Mouse (Mus musculus): ENCODE results near the gene Dmgdh. TPM values are rescaled to one million over a fixed set of nuclear protein-coding genes. Genes with fewer than 3 reads are reported as not detected.

Dmgdh gene
- polyA plus RNA-seq, 1 experiment from 2014 or later, result 0.09 TPM

GRCm38 (mm10) chr13:93653382-93653781 is 20.9 kb upstream of the Dmgdh start:
- Histone ChIP-seq H3K9me3 (replicated peaks; ENCODE audit: control insufficient read depth, low read length, poor library complexity, severe bottlenecking) (no peaks in the 10 kb centered on the region), H3K27ac (ENCODE audit: low read length) (no peak overlapping the region), H3K9ac (ENCODE audit: low read depth, low read length) (no peak overlapping the region), H3K36me3 (ENCODE audit: control insufficient read depth, insufficient read depth, low read length) (no peaks in the 10 kb centered on the region), H3K4me2 (ENCODE audit: low read length) (no peak overlapping the region), H3K4me1 (ENCODE audit: control insufficient read depth, insufficient read depth, low read length) (no peaks in the 10 kb centered on the region), H3K27me3 (ENCODE audit: control insufficient read depth, insufficient read depth, low read depth, low read length) (no peaks in the 10 kb centered on the region), H3K4me3 (ENCODE audit: low read depth, low read length) (no peak overlapping the region)
- ATAC-seq, result no peak
- 92% methylated on average over 6 of the region's 6 CpGs for WGBS

- Histone ChIP-seq H3K27me3 (ENCODE audit: control insufficient read depth, insufficient read depth, low read depth, low read length) (no peaks in the 10 kb centered on the region), H3K9ac (ENCODE audit: low read depth, low read length) (no peak overlapping the region), H3K4me3 (ENCODE audit: low read depth, low read length) (no peak overlapping the region), H3K9me3 (replicated peaks; ENCODE audit: control insufficient read depth, low read length, poor library complexity, severe bottlenecking) (no peaks in the 10 kb centered on the region), H3K4me1 (ENCODE audit: control insufficient read depth, insufficient read depth, low read length) (no peaks in the 10 kb centered on the region), H3K4me2 (ENCODE audit: low read length) (no peak overlapping the region), H3K36me3 (ENCODE audit: control insufficient read depth, insufficient read depth, low read length) (no peaks in the 10 kb centered on the region), H3K27ac (ENCODE audit: low read length) (no peak overlapping the region)
- 76% methylated on average over 5 of the region's 5 CpGs for WGBS
- ATAC-seq, result no peak
These were observed 16.3 kb upstream of the Dmgdh start for GRCm38 (mm10) chr13:93657941-93658340.

GRCm38 (mm10) chr13:93667586-93667985 is 6.6 kb upstream of the Dmgdh start:
- WGBS, result 91% methylated on average over 4 of the region's 4 CpGs
- Histone ChIP-seq H3K4me2 (ENCODE audit: low read length) (no peak overlapping the region), H3K27ac (ENCODE audit: low read length) (no peak overlapping the region), H3K4me1 (ENCODE audit: control insufficient read depth, insufficient read depth, low read length) (no peaks in the 10 kb centered on the region), H3K9me3 (replicated peaks; ENCODE audit: control insufficient read depth, low read length, poor library complexity, severe bottlenecking) (0 out of 2 replicates have a peak, but pooled peaks cover 2% of the 10 kb centered on the region), H3K9ac (ENCODE audit: low read depth, low read length) (no peak overlapping the region), H3K4me3 (ENCODE audit: low read depth, low read length) (no peak overlapping the region), H3K36me3 (ENCODE audit: control insufficient read depth, insufficient read depth, low read length) (no peaks in the 10 kb centered on the region), H3K27me3 (ENCODE audit: control insufficient read depth, insufficient read depth, low read depth, low read length) (no peaks in the 10 kb centered on the region)
- no peak for ATAC-seq

DNA sequence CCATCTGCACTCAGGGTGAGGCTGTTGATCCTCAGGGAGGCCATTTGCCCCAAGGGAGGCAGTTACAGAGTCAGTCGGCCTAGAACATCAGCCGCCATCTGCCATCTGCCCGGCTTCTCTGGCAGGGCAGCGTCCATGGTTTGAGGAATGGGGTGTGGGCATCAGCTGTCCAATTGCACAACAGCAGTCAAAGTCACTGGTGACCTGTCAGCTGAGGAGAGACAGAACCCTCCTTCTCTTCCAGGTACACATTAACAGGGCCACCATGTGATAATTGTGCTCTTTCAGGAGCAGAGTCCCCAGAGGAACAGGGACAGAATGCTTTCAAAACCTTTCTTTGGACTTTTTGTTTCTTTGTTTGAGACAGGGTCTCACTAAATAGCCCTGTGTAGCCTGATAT is 1.9 kb upstream of the Dmgdh start:
- no peaks in the 10 kb centered on the region for H3K4me1 ChIP-seq (ENCODE audit: control insufficient read depth, insufficient read depth, low read length)
- H3K4me3 ChIP-seq (ENCODE audit: low read depth, low read length), result no peak overlapping the region
- H3K27me3 ChIP-seq (ENCODE audit: control insufficient read depth, insufficient read depth, low read depth, low read length), result no peaks in the 10 kb centered on the region
- H3K36me3 ChIP-seq (ENCODE audit: control insufficient read depth, insufficient read depth, low read length), result no peaks in the 10 kb centered on the region
- H3K9ac ChIP-seq (ENCODE audit: low read depth, low read length), result no peak overlapping the region
- no peak overlapping the region for H3K27ac ChIP-seq (ENCODE audit: low read length)
- ATAC-seq, result no peak
- WGBS, result 94% methylated on average over 4 of the region's 4 CpGs
- 0 out of 2 replicates have a peak, but pooled peaks cover 2% of the 10 kb centered on the region for H3K9me3 ChIP-seq (replicated peaks; ENCODE audit: control insufficient read depth, low read length, poor library complexity, severe bottlenecking)
- H3K4me2 ChIP-seq (ENCODE audit: low read length), result no peak overlapping the region

- Histone ChIP-seq H3K36me3 (ENCODE audit: control insufficient read depth, insufficient read depth, low read length) (no peaks in the 10 kb centered on the region), H3K4me1 (ENCODE audit: control insufficient read depth, insufficient read depth, low read length) (no peaks in the 10 kb centered on the region), H3K27ac (ENCODE audit: low read length) (no peak overlapping the region), H3K27me3 (ENCODE audit: control insufficient read depth, insufficient read depth, low read depth, low read length) (no peaks in the 10 kb centered on the region), H3K9me3 (replicated peaks; ENCODE audit: control insufficient read depth, low read length, poor library complexity, severe bottlenecking) (0 out of 2 replicates have a peak, but pooled peaks cover 2% of the 10 kb centered on the region), H3K4me2 (ENCODE audit: low read length) (no peak overlapping the region), H3K9ac (ENCODE audit: low read depth, low read length) (no peak overlapping the region), H3K4me3 (ENCODE audit: low read depth, low read length) (no peak overlapping the region)
- no peak for ATAC-seq
- 92% methylated on average over 2 of the region's 2 CpGs for WGBS
These were observed 937 bp upstream of the Dmgdh start for GRCm38 (mm10) chr13:93673296-93673695.

DNA sequence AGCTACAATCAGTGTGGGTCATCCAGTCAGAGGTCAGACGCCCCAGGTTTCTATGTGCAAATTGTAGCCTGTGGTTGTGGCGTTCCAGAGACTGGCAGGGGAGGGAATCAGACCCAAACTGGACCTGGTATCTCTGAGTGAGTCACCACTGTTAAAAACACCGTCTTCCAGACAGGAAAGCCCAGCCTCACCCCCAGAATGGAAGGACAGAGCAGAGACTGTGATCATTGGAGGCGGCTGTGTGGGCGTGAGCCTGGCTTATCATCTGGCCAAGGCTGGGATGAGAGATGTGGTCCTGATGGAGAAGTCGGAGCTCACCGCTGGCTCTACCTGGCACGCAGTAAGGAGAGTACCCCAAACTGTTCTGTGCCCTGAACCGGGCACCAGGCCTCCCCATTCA is 2.6 kb downstream of the Dmgdh start:
- Histone ChIP-seq H3K4me2 (ENCODE audit: low read length) (no peak overlapping the region), H3K9ac (ENCODE audit: low read depth, low read length) (no peak overlapping the region), H3K27ac (ENCODE audit: low read length) (no peak overlapping the region), H3K9me3 (replicated peaks; ENCODE audit: control insufficient read depth, low read length, poor library complexity, severe bottlenecking) (no peaks in the 10 kb centered on the region), H3K4me3 (ENCODE audit: low read depth, low read length) (no peak overlapping the region), H3K27me3 (ENCODE audit: control insufficient read depth, insufficient read depth, low read depth, low read length) (no peaks in the 10 kb centered on the region), H3K36me3 (ENCODE audit: control insufficient read depth, insufficient read depth, low read length) (no peaks in the 10 kb centered on the region), H3K4me1 (ENCODE audit: control insufficient read depth, insufficient read depth, low read length) (no peaks in the 10 kb centered on the region)
- no peak for ATAC-seq
- 79% methylated on average over 9 of the region's 9 CpGs for WGBS

GRCm38 (mm10) chr13:93683336-93683735 is 9.1 kb downstream of the Dmgdh start:
- Histone ChIP-seq H3K36me3 (ENCODE audit: control insufficient read depth, insufficient read depth, low read length) (no peaks in the 10 kb centered on the region), H3K9me3 (replicated peaks; ENCODE audit: control insufficient read depth, low read length, poor library complexity, severe bottlenecking) (no peaks in the 10 kb centered on the region), H3K9ac (ENCODE audit: low read depth, low read length) (no peak overlapping the region), H3K4me3 (ENCODE audit: low read depth, low read length) (no peak overlapping the region), H3K4me2 (ENCODE audit: low read length) (no peak overlapping the region), H3K4me1 (ENCODE audit: control insufficient read depth, insufficient read depth, low read length) (no peaks in the 10 kb centered on the region), H3K27me3 (ENCODE audit: control insufficient read depth, insufficient read depth, low read depth, low read length) (no peaks in the 10 kb centered on the region), H3K27ac (ENCODE audit: low read length) (no peak overlapping the region)
- ATAC-seq, result no peak

DNA sequence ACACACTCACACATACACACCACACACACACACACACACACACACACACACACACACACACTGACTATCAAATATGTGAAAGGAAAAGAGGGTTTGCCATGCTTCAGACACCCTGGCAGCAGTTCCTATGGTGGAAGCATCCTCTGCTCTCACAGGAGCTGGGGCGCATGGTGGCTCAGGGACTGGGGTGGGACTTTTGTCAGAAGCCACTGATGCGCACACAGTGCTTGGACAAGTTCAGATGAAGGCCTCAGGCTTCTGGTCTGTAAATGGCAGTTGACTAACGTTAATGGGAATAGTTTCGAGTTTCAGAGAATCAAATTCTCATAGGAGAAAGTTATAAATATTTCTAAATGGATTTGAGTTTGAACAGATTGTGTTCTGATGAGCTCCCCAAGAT is 11.0 kb downstream of the Dmgdh start:
- ATAC-seq, result no peak
- Histone ChIP-seq H3K27ac (ENCODE audit: low read length) (no peak overlapping the region), H3K36me3 (ENCODE audit: control insufficient read depth, insufficient read depth, low read length) (no peaks in the 10 kb centered on the region), H3K9me3 (replicated peaks; ENCODE audit: control insufficient read depth, low read length, poor library complexity, severe bottlenecking) (no peaks in the 10 kb centered on the region), H3K27me3 (ENCODE audit: control insufficient read depth, insufficient read depth, low read depth, low read length) (no peaks in the 10 kb centered on the region), H3K4me2 (ENCODE audit: low read length) (no peak overlapping the region), H3K4me3 (ENCODE audit: low read depth, low read length) (no peak overlapping the region), H3K4me1 (ENCODE audit: control insufficient read depth, insufficient read depth, low read length) (no peaks in the 10 kb centered on the region), H3K9ac (ENCODE audit: low read depth, low read length) (no peak overlapping the region)
- WGBS, result 56% methylated on average over 4 of the region's 4 CpGs

DNA sequence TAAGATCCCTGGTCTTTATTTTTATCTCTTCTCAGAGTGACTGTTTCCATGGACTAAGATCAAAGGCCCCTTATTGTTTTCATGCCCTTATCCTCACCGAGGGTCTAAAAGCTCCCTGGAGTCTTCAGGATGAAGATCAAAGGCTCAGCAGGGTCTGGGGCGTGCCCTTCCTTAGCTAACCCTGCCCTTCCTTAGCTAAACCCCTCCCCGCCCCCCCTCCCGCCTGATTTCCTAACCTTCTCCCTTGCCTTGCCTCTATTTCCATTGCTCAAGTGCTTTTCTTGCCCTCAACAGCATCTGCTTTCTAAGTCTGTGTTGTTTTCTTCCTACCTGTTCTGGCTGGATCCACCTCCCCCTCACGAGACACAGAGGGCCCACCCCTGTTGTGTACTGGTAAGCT is 13.1 kb downstream of the Dmgdh start:
- Histone ChIP-seq H3K27me3 (ENCODE audit: control insufficient read depth, insufficient read depth, low read depth, low read length) (no peaks in the 10 kb centered on the region), H3K4me2 (ENCODE audit: low read length) (no peak overlapping the region), H3K27ac (ENCODE audit: low read length) (no peak overlapping the region), H3K9me3 (replicated peaks; ENCODE audit: control insufficient read depth, low read length, poor library complexity, severe bottlenecking) (no peaks in the 10 kb centered on the region), H3K4me1 (ENCODE audit: control insufficient read depth, insufficient read depth, low read length) (no peaks in the 10 kb centered on the region), H3K9ac (ENCODE audit: low read depth, low read length) (no peak overlapping the region), H3K36me3 (ENCODE audit: control insufficient read depth, insufficient read depth, low read length) (no peaks in the 10 kb centered on the region), H3K4me3 (ENCODE audit: low read depth, low read length) (no peak overlapping the region)
- 12% methylated on average over 5 of the region's 5 CpGs for WGBS
- ATAC-seq, result no peak

- no peak for ATAC-seq
- WGBS, result 89% methylated on average over 3 of the region's 3 CpGs
These were observed 15.3 kb downstream of the Dmgdh start for GRCm38 (mm10) chr13:93689566-93689965.

More at GRCm38 (mm10) chr13:93689566-93689965, 15.3 kb downstream of the Dmgdh start:
- H3K4me2 ChIP-seq (ENCODE audit: low read length), result no peak overlapping the region
- no peak overlapping the region for H3K9ac ChIP-seq (ENCODE audit: low read depth, low read length)
- H3K36me3 ChIP-seq (ENCODE audit: control insufficient read depth, insufficient read depth, low read length), result no peaks in the 10 kb centered on the region
- no peak overlapping the region for H3K4me3 ChIP-seq (ENCODE audit: low read depth, low read length)
- no peaks in the 10 kb centered on the region for H3K27me3 ChIP-seq (ENCODE audit: control insufficient read depth, insufficient read depth, low read depth, low read length)
- no peaks in the 10 kb centered on the region for H3K4me1 ChIP-seq (ENCODE audit: control insufficient read depth, insufficient read depth, low read length)
- H3K27ac ChIP-seq (ENCODE audit: low read length), result no peak overlapping the region
- H3K9me3 ChIP-seq (replicated peaks; ENCODE audit: control insufficient read depth, low read length, poor library complexity, severe bottlenecking), result no peaks in the 10 kb centered on the region

Measured in midbrain, embryonic 16.5 days (tissue).